Comparison of ENCODE assay signal across 11 mouse cellular contexts in genomic region chr11:58003734-58004133, GRCm38 (mm10).
"Had no signal": no experiment of that assay in that cellular context is flagged by ENCODE, and none has a peak within 500 bp of the region (broad histone marks: within the 10 kb centered on the region; RNA-seq: fewer than 3 reads in every experiment).

No protein-coding gene starts in this region.

- H3K36me3 ChIP-seq: limb, embryonic 13.5 days; midbrain, embryonic 13.5 days had no signal

- DNase-seq: layer of hippocampus, adult 9-11 months; layer of hippocampus, postnatal 36 days; lung, embryonic 14.5 days; lung, postnatal 10 days; right cerebral cortex, postnatal 14 days; thymus, postnatal 4 days had no signal

- H3K4me2 ChIP-seq: limb, embryonic 13.5 days; lung, embryonic 14.5 days; midbrain, embryonic 13.5 days had no signal

- H3K27ac ChIP-seq: kidney, postnatal 0 days; limb, embryonic 13.5 days; macrophage; midbrain, embryonic 13.5 days had no signal

- H3K9me3 ChIP-seq: limb, embryonic 13.5 days; megakaryocyte, embryonic 14.5 days; midbrain, embryonic 13.5 days had no signal

- H3K27me3 ChIP-seq: limb, embryonic 13.5 days; megakaryocyte, embryonic 14.5 days; midbrain, embryonic 13.5 days had no signal

- ATAC-seq: midbrain, embryonic 13.5 days had no signal

- H3K4me3 ChIP-seq: limb, embryonic 13.5 days; megakaryocyte, embryonic 14.5 days; midbrain, embryonic 13.5 days had no signal

- H3K9ac ChIP-seq: limb, embryonic 13.5 days; lung, embryonic 14.5 days; midbrain, embryonic 13.5 days had no signal
